19 mouse cellular contexts compared by ENCODE assay signal in genomic region chr3:129904381-129905132, GRCm38 (mm10). TPM values are rescaled to one million over a fixed set of nuclear protein-coding genes. Genes with fewer than 3 reads are reported as not detected.
DNase-seq lines count a peak whose midpoint lies in the region; ATAC-seq and TF ChIP-seq lines count a peak whose summit lies in the region.
"Had no signal": no experiment of that assay in that cellular context is flagged by ENCODE, and none has a peak within 500 bp of the region (broad histone marks: within the 10 kb centered on the region; RNA-seq: fewer than 3 reads in every experiment).

No protein-coding gene starts in this region.

- 67% methylated on average over 7 of the region's 7 CpGs for WGBS in liver, embryonic 13.5 days (ENCODE audit: insufficient replicate concordance)
- WGBS in liver, embryonic 12.5 days (ENCODE audit: insufficient replicate concordance), result 65% methylated on average over 7 of the region's 7 CpGs
- 61% methylated on average over 7 of the region's 7 CpGs for WGBS in stomach, postnatal 0 days
- WGBS in forebrain, embryonic 10.5 days, result 88% methylated on average over 7 of the region's 7 CpGs

- peaks cover 45% of the 10 kb centered on the region for H3K4me1 ChIP-seq in liver, embryonic 13.5 days (replicated peaks)
- peaks cover 51% of the 10 kb centered on the region for H3K4me1 ChIP-seq in liver, embryonic 12.5 days
- peaks cover 4% of the 10 kb centered on the region; the same call in 1 of the 2 replicates for H3K4me1 ChIP-seq in stomach, postnatal 0 days (replicated peaks; ENCODE audit: control insufficient read depth, insufficient read depth)
- peaks cover 24% of the 10 kb centered on the region for H3K4me1 ChIP-seq in forebrain, embryonic 10.5 days

- no peak for TF ChIP-seq CTCF in C2C12 (IDR thresholded peaks at IDR 0.05; ENCODE audit: control insufficient read depth, insufficient read depth, insufficient read length)
- TF ChIP-seq CTCF in stomach, postnatal 0 days (IDR thresholded peaks at IDR 0.05; ENCODE audit: low read depth), result peak; percentile 10; the same call in 1 of the 2 replicates

- TF ChIP-seq EP300 in stomach, postnatal 0 days (optimal IDR thresholded peaks at IDR 0.05), result no peak

- H3K36me3 ChIP-seq in liver, embryonic 13.5 days, result peaks cover 15% of the 10 kb centered on the region
- peaks cover 33% of the 10 kb centered on the region for H3K36me3 ChIP-seq in liver, embryonic 12.5 days
- H3K36me3 ChIP-seq in C2C12 (ENCODE audit: control insufficient read depth, insufficient read depth), result no peaks in the 10 kb centered on the region
- H3K36me3 ChIP-seq in stomach, postnatal 0 days (ENCODE audit: control insufficient read depth, insufficient read depth, low read length), result peaks cover 3% of the 10 kb centered on the region; the same call in 1 of the 2 replicates
- H3K36me3 ChIP-seq in forebrain, embryonic 10.5 days (replicated peaks), result peaks cover 34% of the 10 kb centered on the region

- DNase-seq in liver, embryonic 13.5 days, result no peak
- no peak for DNase-seq in stomach, postnatal 0 days (ENCODE audit: low spot score)
- DNase-seq in forebrain, embryonic 10.5 days (ENCODE audit: extremely low spot score, low spot score), result no peak
- DNase-seq in left cerebral cortex, adult 8-10 months (ENCODE audit: low spot score in 2 of 2), result no peak
- DNase-seq: cerebellum, adult 9-11 months; gastrocnemius, postnatal 25 days; heart, postnatal 14 days; lung, embryonic 14.5 days had no signal

- H3K9ac ChIP-seq in liver, embryonic 13.5 days, result no peak overlapping the region
- H3K9ac ChIP-seq in liver, embryonic 12.5 days, result no peak overlapping the region
- H3K9ac ChIP-seq in stomach, postnatal 0 days (ENCODE audit: low read length), result no peak overlapping the region
- H3K9ac ChIP-seq: hindbrain, embryonic 15.5 days; kidney, embryonic 15.5 days; limb, embryonic 15.5 days; lung, embryonic 14.5 days; neural tube, embryonic 15.5 days had no signal

- H3K27me3 ChIP-seq in liver, embryonic 13.5 days, result no peaks in the 10 kb centered on the region
- H3K27me3 ChIP-seq in liver, embryonic 12.5 days (replicated peaks), result no peaks in the 10 kb centered on the region
- H3K27me3 ChIP-seq in C2C12 (ENCODE audit: control insufficient read depth, insufficient read depth, insufficient read length), result no peaks in the 10 kb centered on the region
- no peaks in the 10 kb centered on the region for H3K27me3 ChIP-seq in stomach, postnatal 0 days (ENCODE audit: control insufficient read depth, insufficient read depth, low read length)
- no peaks in the 10 kb centered on the region for H3K27me3 ChIP-seq in forebrain, embryonic 10.5 days (ENCODE audit: poor library complexity, severe bottlenecking)
- H3K27me3 ChIP-seq: hindbrain, embryonic 15.5 days; kidney, embryonic 15.5 days; limb, embryonic 15.5 days; neural tube, embryonic 15.5 days had no signal

- no peaks in the 10 kb centered on the region for H3K79me3 ChIP-seq in C2C12 (ENCODE audit: low read depth)

- H3K4me3 ChIP-seq in liver, embryonic 13.5 days (replicated peaks), result no peak overlapping the region
- H3K4me3 ChIP-seq in liver, embryonic 12.5 days, result no peak overlapping the region
- no peak overlapping the region for H3K4me3 ChIP-seq in C2C12 (ENCODE audit: insufficient read depth, poor library complexity, severe bottlenecking)
- H3K4me3 ChIP-seq in stomach, postnatal 0 days (ENCODE audit: low read depth, low read length), result no peak overlapping the region
- no peak overlapping the region for H3K4me3 ChIP-seq in forebrain, embryonic 10.5 days
- H3K4me3 ChIP-seq: hindbrain, embryonic 15.5 days; kidney, embryonic 15.5 days; limb, embryonic 15.5 days; midbrain, embryonic 10.5 days; neural tube, embryonic 15.5 days had no signal

- no peaks in the 10 kb centered on the region for H3K79me2 ChIP-seq in C2C12 (ENCODE audit: control insufficient read depth, insufficient read depth)

- H3K9me3 ChIP-seq in liver, embryonic 13.5 days (replicated peaks), result no peaks in the 10 kb centered on the region
- H3K9me3 ChIP-seq in liver, embryonic 12.5 days (replicated peaks), result no peaks in the 10 kb centered on the region
- no peaks in the 10 kb centered on the region for H3K9me3 ChIP-seq in stomach, postnatal 0 days (ENCODE audit: control insufficient read depth, low read length)
- H3K9me3 ChIP-seq in forebrain, embryonic 10.5 days, result no peaks in the 10 kb centered on the region
- H3K9me3 ChIP-seq: G1E; hindbrain, embryonic 15.5 days; kidney, embryonic 15.5 days; limb, embryonic 15.5 days; midbrain, embryonic 10.5 days; neural tube, embryonic 15.5 days had no signal

- H3ac ChIP-seq in C2C12 (ENCODE audit: control insufficient read depth, insufficient read length, low read depth), result no peak overlapping the region

- no peak overlapping the region for H3K4me2 ChIP-seq in liver, embryonic 13.5 days
- H3K4me2 ChIP-seq in liver, embryonic 12.5 days, result no peak overlapping the region
- H3K4me2 ChIP-seq in stomach, postnatal 0 days (replicated peaks; ENCODE audit: low read depth), result no peak overlapping the region
- H3K4me2 ChIP-seq: heart, embryonic 11.5 days; hindbrain, embryonic 15.5 days; kidney, embryonic 15.5 days; limb, embryonic 15.5 days; lung, embryonic 14.5 days; neural tube, embryonic 15.5 days had no signal

- 0 out of 2 replicates have a peak overlapping the region, but pooled peaks have one; percentile 15 for H3K27ac ChIP-seq in liver, embryonic 13.5 days
- no peak overlapping the region for H3K27ac ChIP-seq in liver, embryonic 12.5 days
- H3K27ac ChIP-seq in stomach, postnatal 0 days (replicated peaks), result no peak overlapping the region
- H3K27ac ChIP-seq in forebrain, embryonic 10.5 days, result no peak overlapping the region
- H3K27ac ChIP-seq: hindbrain, embryonic 15.5 days; kidney, embryonic 15.5 days; limb, embryonic 15.5 days; midbrain, embryonic 10.5 days; neural tube, embryonic 15.5 days had no signal

- no peak for ATAC-seq in liver, embryonic 13.5 days (ENCODE audit: low read depth)
- ATAC-seq in liver, embryonic 12.5 days, result no peak
- peak; percentile 15 to 18; a peak in 3 of 4 replicates for ATAC-seq in hematopoietic stem cell, adult 5-6 weeks (replicated peaks in 1 of 2; ENCODE audit: insufficient read depth in 1 of 2, low FRiP score in 2 of 2, low TSS enrichment in 1 of 2, low read depth in 1 of 2, poor library complexity in 2 of 2, severe bottlenecking in 2 of 2)
- no peak for ATAC-seq in stomach, postnatal 0 days (ENCODE audit: low FRiP score, low TSS enrichment)
- ATAC-seq: intestine, embryonic 16.5 days had no signal

TF ChIP-seq in C2C12, 6 proteins besides CTCF, POLR2A, EP300 and RAD21:
- TF ChIP-seq CEBPB (IDR thresholded peaks at IDR 0.05; ENCODE audit: low read depth) (peak; percentile 36), MAX (IDR thresholded peaks at IDR 0.05) (no peak), MYOD1 (IDR thresholded peaks at IDR 0.05; ENCODE audit: control insufficient read depth, insufficient read length, low read depth) (peak; percentile 43), USF1 (IDR thresholded peaks at IDR 0.05; ENCODE audit: low read depth) (no peak), FOSL1 (IDR thresholded peaks at IDR 0.05; ENCODE audit: insufficient read depth, low read length, poor library complexity, severe bottlenecking) (no peak), MYOG (IDR thresholded peaks at IDR 0.05; ENCODE audit: control insufficient read depth, extremely low read depth, insufficient read length) (no peak)

RNA-seq across cellular contexts. Expression of gene Casp6, which starts 3.3 kb away (rescaled TPM):
- polyA plus RNA-seq in liver, embryonic 13.5 days (2015; fragmentation: Nextera tagmentation; extraction: Ambion mirVana), result 38.4 and 43.5 TPM in 2 replicates
- 43.7 and 46.7 TPM in 2 replicates for polyA plus RNA-seq in liver, embryonic 12.5 days (2016; fragmentation: Nextera tagmentation; extraction: Ambion mirVana)
- polyA plus RNA-seq in C2C12 (2012; fragmentation: generic; extraction: Trizol), result 16.7 TPM
- total RNA-seq in hematopoietic stem cell, adult 5-6 weeks (2017), result 23.5 and 27.0 TPM in 2 replicates
- polyA plus RNA-seq in stomach, postnatal 0 days (2015; fragmentation: Nextera tagmentation; extraction: Ambion mirVana), result 164 and 176 TPM in 2 replicates
- 71.1 and 74.9 TPM in 2 replicates for polyA plus RNA-seq in forebrain, embryonic 10.5 days (2016; fragmentation: Nextera tagmentation; extraction: Ambion mirVana)
- 1 to 10 TPM; 3.6 to 6.7 (median 5.4) TPM for total RNA-seq in left cerebral cortex, adult 8-10 months (2022)

RNA-seq across cellular contexts. Expression of gene Pla2g12a, which starts 26.2 kb away (rescaled TPM):
- 88.8 and 96.7 TPM in 2 replicates for polyA plus RNA-seq in liver, embryonic 13.5 days (2015; fragmentation: Nextera tagmentation; extraction: Ambion mirVana)
- polyA plus RNA-seq in liver, embryonic 12.5 days (2016; fragmentation: Nextera tagmentation; extraction: Ambion mirVana), result 107 and 112 TPM in 2 replicates
- 20.3 TPM for polyA plus RNA-seq in C2C12 (2012; fragmentation: generic; extraction: Trizol)
- 11.7 and 29.2 TPM in 2 replicates for total RNA-seq in hematopoietic stem cell, adult 5-6 weeks (2017)
- polyA plus RNA-seq in stomach, postnatal 0 days (2015; fragmentation: Nextera tagmentation; extraction: Ambion mirVana), result 64.7 and 66.7 TPM in 2 replicates
- polyA plus RNA-seq in forebrain, embryonic 10.5 days (2016; fragmentation: Nextera tagmentation; extraction: Ambion mirVana), result 37.1 and 39.3 TPM in 2 replicates
- total RNA-seq in left cerebral cortex, adult 8-10 months (2022), result 10 to 100 TPM; 16.1 to 19.6 (median 17.7) TPM

Comparison
In these comparisons a context has a peak if more than half of its experiments do, and no peak if none do; other contexts are left out.
1. ATAC-seq: peak in hematopoietic stem cell, adult 5-6 weeks (2 of 2); none in liver, embryonic 13.5 days (single experiment), liver, embryonic 12.5 days (single experiment) and stomach, postnatal 0 days (single experiment).